Mouse (Mus musculus) gastrocnemius, adult 2 months (tissue): ENCODE measurements around the gene Hist1h2ab. TPM values are rescaled to one million over a fixed set of nuclear protein-coding genes. Genes with fewer than 3 reads are reported as not detected.
"Not testable (repeated sequence)": the region's sequence is repeated elsewhere in the genome, so short reads cannot be mapped to it uniquely, and the experiment has no call there.

ENCODE experiments used
- DNase-seq: peaks from one replicate; pipeline ENCODE4 v3.0.0; 2022
- H3K27ac ChIP-seq: fragments of 200-600 bp; 2 replicates; pipeline ENCODE4 v1.8.1; 2022; ENCODE audit warnings: mild to moderate bottlenecking
- H3K4me3 ChIP-seq: fragments of 200-600 bp; 2 replicates; pipeline ENCODE4 v1.8.1; 2022; ENCODE audit warnings: mild to moderate bottlenecking, moderate library complexity
- CTCF ChIP-seq: fragments of 200-600 bp; IDR thresholded peaks from 2 replicates; pipeline ENCODE4 v1.8.1; 2022; ENCODE audit warnings: antibody characterized with exemption, mild to moderate bottlenecking, moderate library complexity
- intact Hi-C: fragments of 180-260 bp; cut with DNase I; formaldehyde crosslinking; loops from one replicate; pipeline ENCODE4 v1.15.1; 2025
- long read RNA-seq, 2 experiments: library from polyadenylated mRNA; stranded (forward); transcript quantifications; one replicate each; pipeline ENCODE4 v2.0.0; 2021
- total RNA-seq, 2 experiments: library from RNA; stranded (reverse); gene quantifications; 2 replicates each; pipeline ENCODE4 v1.2.3; 2021

The Hist1h2ab gene
- total RNA-seq: 1 to 10 TPM in 1 of 2 experiments, not detected in 1; 1.9 TPM
- long read RNA-seq, experiment 1: 0 reads
- long read RNA-seq, experiment 2: 0 reads

DNA sequence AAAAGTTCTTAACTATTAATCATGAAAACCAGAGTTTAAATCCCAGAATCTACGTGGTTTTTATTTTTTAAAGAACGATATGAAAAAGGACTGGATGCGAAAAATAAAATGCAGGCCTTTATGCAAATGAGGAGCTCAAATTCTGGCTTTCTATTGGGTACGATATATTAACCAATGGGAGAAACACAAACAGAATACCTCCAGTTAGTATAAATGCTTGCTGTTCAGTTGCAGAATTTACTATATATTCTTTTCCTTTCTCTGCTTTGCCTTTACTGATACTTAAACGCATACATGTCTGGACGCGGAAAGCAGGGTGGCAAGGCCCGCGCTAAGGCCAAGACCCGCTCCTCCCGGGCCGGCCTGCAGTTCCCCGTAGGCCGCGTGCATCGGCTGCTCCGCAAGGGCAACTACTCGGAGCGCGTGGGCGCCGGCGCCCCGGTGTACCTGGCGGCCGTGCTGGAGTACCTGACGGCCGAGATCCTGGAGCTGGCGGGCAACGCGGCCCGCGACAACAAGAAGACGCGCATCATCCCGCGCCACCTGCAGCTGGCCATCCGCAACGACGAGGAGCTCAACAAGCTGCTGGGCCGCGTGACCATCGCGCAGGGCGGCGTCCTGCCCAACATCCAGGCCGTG lies at the start of gene Hist1h2ab:
Gene Hist1h2ab (plus strand): TSS at position 288 of the 639 bp plus-strand sequence.
- Histone ChIP-seq H3K4me3 (peak within 1 kb of the TSS; percentile 70), H3K27ac (peak within 1 kb of the TSS; percentile 75)
- peak; percentile 4; the same call in 1 of the 2 replicates for TF ChIP-seq CTCF
- peak; percentile 32 for DNase-seq
- intact Hi-C loops: loop anchor here (10.0 kb wide), 1 partner anchor 386 kb away; the partner anchor contains the start of gene Zfp322a

GRCm38 (mm10) chr13:23702220-23702619 lies 48.7 kb upstream of the Hist1h2ab start:
- Histone ChIP-seq H3K4me3 (no peak overlapping the region), H3K27ac (no peak overlapping the region; the same call in 1 of the 2 replicates)
- intact Hi-C loops: no loop called here
- no peak for TF ChIP-seq CTCF
- DNase-seq: no peak

DNA sequence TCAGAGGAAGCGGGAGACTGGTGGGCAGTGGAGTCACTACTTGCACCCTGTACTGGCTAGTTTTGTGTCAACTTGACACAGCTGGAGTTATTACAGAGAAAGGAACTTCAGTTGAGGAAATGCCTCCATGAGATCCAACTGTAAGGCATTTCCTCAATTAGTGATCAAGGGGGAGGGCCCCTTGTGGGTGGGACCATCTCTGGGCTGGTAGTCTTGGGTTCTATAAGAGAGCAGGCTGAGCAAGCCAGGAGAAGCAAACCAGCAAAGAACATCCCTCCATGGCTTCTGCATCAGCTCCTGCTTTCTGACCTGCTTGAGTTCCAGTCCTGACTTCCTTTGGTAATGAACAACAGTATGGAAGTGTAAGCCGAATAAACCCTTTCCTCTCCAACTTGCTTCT lies 48.1 kb upstream of the Hist1h2ab start:
- peak overlapping the region; percentile 49; the same call in 1 of the 2 replicates for H3K27ac ChIP-seq
- intact Hi-C loops, H3K4me3 ChIP-seq, DNase-seq: not testable (repeated sequence)

DNA sequence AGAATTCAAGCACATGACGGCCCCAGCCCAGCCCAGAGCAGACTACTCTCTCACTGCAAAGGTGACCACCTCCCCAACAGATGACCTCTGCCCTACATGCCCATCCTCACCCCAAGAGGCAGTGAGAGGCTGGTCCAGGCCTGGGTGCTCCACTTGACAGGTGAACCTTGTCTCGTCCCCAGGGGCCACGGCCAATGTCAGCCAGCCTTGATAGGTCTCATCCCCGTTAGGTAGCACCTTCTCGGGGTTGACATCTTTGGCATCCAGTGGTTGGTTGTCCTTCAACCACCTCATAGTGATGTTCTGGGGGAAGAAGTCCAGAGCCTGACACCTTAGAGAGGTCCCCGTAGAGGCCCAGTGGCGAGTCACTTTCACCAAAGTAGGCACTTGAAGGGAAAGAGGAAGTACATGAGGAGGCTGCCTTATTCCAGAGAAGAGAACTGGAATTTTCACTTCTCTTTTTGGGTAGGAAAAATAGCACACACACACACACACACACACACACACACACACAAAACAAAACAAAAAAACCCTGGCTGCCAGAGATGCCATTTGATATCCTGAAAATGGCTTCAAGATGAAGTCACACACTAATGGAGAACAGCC lies 45.1 kb upstream of the Hist1h2ab start:
- no peak for TF ChIP-seq CTCF
- H3K27ac ChIP-seq: no peak overlapping the region
- no peak overlapping the region for H3K4me3 ChIP-seq
- no peak for DNase-seq
- intact Hi-C loops: no loop called here

DNA sequence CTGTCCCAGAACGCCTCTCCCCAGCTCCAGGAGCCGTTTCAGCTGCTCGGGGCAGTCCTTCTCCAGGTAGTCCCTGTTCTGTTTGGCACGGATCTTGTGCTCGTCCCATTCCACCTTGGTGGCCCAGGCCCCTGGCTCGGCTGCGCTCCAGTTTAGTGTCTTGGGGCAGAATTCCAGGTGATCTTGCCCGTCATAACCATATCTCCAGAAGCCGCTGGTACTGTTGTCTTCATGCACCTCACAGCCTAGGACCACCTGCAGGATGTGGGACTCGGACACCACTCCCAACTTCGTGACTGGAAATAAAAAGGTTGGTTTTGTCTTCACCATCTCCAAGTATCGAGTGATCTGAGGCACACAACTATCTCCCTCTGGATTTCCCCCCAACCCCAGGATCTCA lies 44.2 kb upstream of the Hist1h2ab start:
- DNase-seq: no peak
- intact Hi-C loops: no loop called here
- no peak overlapping the region; the same call in 1 of the 2 replicates for H3K27ac ChIP-seq
- TF ChIP-seq CTCF: no peak
- H3K4me3 ChIP-seq: no peak overlapping the region

- Histone ChIP-seq H3K27ac (no peak overlapping the region), H3K4me3 (no peak overlapping the region)
- no peak for DNase-seq
- intact Hi-C loops: no loop called here
- no peak for TF ChIP-seq CTCF
Observed at GRCm38 (mm10) chr13:23708041-23708440, 42.9 kb upstream of the Hist1h2ab start.

GRCm38 (mm10) chr13:23708654-23709053 lies 42.3 kb upstream of the Hist1h2ab start:
- intact Hi-C loops: no loop called here
- Histone ChIP-seq H3K4me3 (no peak overlapping the region), H3K27ac (no peak overlapping the region)
- DNase-seq: no peak
- TF ChIP-seq CTCF: no peak

DNA sequence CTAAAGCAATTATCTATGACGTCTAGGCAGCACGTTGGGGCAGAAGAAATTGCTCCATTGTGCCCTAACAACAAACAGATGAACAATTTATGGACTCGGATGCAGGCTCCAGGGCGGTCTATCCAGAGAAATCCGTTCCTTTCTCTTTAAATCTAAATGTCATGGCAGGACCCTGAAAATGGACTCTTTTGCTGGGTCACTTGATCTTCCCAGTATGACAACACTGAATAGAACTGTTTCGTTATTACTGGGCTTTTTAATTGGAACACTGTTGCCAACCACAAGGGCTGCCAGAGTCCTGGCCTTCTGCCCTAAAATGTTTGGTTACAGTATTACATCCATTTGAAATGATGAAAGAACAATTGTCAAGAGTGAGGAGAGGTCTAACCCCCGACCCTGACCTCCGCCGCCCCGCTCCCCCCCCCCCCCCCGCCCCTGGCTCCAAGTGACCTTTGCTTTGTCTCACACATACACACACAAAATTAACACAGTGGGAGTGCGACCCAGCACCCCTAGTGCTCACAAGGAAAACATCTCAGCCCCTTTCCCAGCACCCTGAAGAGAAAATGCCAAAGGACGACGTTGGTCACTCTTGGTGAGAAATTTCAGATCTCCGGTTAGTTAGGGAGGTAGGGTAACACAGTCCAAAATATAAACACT lies 41.1 kb upstream of the Hist1h2ab start:
- DNase-seq: no peak
- Histone ChIP-seq H3K27ac (peak overlapping the region; percentile 94), H3K4me3 (peak overlapping the region; percentile 89)
- intact Hi-C loops: no loop called here
- TF ChIP-seq CTCF: no peak

DNA sequence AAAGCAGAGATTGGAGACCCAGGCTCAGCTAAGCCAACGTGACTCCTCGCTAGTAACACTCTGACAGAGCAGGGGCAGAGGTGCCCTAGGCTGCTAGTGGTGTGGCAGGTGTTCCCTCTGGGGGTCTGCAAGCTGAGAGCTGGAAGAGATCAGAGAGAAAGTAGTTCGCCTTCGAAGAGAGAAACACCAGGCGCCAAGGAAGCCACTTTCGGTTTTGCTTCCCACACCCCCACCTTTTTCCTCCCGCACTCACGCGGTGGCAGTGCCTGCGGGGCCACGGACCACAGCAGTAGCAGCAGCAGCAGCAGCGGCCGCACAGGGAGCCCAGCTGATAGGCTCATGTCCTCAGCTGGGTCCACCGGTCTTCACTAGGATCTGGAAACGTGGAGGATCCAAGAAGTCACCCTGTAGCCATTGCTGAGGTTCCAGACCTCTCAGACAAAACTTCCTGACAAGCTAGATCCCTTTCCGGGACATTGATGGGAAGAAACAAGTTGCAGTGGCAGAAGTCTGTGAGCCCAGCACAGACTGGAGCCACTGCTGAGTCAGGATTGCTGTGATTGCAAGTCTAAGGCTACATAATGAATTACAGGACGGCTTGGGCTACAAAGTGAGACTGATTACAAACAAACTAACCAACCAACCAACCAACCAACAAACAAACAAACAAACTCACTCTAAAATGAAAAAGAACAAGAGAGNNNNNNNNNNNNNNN lies 40.4 kb upstream of the Hist1h2ab start, which contains the start of gene Hfe:
Gene Hfe (minus strand): TSS at position 481 of the 716 bp plus-strand sequence.
- TF ChIP-seq CTCF: no peak
- H3K4me3 ChIP-seq: peak within 1 kb of the TSS; percentile 89
- peak within 1 kb of the TSS; percentile 94 for H3K27ac ChIP-seq
- peak; percentile 80 for DNase-seq
- intact Hi-C loops: no loop called here

DNA sequence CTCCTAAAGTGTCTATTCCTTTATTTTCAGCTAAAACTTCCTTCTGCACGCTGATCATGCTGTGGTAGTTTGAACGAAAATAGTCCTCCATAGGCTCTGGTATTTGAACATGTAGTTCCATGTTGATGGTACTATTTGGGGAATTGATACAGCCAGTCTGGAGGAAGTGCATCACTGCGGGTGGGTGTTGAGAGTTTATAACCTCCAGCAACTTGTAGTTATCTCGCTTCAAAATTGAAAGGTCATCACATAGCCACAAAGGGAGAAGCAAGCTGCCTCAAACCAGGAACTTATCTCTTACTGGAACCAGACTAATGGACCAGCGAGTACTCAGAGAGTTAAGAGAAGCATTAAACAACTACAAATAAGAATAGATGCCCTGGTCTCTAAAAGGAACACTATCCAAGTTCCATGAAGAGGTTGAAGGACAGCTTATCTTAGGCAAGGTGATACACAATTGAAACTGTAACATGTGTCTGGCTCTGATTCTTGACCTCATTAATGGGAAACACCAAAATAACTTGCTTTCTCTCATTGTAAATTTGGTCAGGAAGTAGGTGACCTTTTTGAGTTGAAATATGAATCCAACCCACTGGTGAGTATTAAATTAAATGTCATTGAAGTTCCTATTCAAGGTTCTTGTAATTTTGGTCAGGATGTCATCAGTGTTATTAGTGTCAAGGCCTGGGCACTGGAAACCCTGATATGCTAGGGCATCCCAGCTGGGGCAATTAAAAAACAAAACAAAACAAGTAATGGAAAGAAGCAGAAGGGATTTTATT lies 34.5 kb upstream of the Hist1h2ab start:
- Histone ChIP-seq H3K4me3 (no peak overlapping the region), H3K27ac (peak overlapping the region; percentile 20; the same call in 1 of the 2 replicates)
- intact Hi-C loops: no loop called here
- no peak for DNase-seq
- TF ChIP-seq CTCF: no peak

DNA sequence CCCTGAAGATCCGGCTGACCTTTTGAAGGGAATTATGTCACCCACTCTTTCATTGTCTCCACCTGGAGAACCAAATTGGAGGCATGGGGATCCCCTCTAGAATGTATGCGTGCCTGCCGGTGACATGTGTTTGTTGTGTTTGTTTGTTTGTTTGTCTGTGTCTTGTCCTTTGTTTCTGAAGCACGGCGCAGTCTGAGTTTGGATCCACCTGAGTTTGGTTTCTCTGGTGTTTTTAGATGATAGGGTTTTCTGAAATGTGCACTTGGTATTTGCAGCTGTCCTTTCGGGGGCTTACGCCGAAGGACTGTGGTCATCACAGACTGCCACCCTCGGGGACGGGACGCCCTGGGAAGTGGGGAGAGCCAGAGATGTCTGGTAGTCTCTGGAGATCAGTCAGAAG lies 33.8 kb upstream of the Hist1h2ab start:
- H3K27ac ChIP-seq: no peak overlapping the region; the same call in 1 of the 2 replicates
- TF ChIP-seq CTCF: no peak
- DNase-seq: no peak
- no peak overlapping the region for H3K4me3 ChIP-seq
- intact Hi-C loops: no loop called here

- H3K4me3 ChIP-seq, DNase-seq, intact Hi-C loops, H3K27ac ChIP-seq: not testable (repeated sequence)
Observed at GRCm38 (mm10) chr13:23717593-23718245, 33.2 kb upstream of the Hist1h2ab start.
